Mouse (Mus musculus): ENCODE measurements around the gene Numbl. TPM values are rescaled to one million over a fixed set of nuclear protein-coding genes. Genes with fewer than 3 reads are reported as not detected.
A peak's percentile ranks its signal among the peaks of the same experiment; 100 is the strongest.

Numbl gene
- polyA plus RNA-seq, 1 experiment from 2014 or later: 1.7 TPM

- no peak overlapping the region for H3K9ac ChIP-seq
- no peaks in the 10 kb centered on the region for H3K9me3 ChIP-seq (replicated peaks)
- no peak overlapping the region for H3K27ac ChIP-seq
- DNase-seq (no peak), ATAC-seq (ENCODE audit: low read depth) (no peak)
- H3K27me3 ChIP-seq: peaks cover 8% of the 10 kb centered on the region; the same call in 1 of the 2 replicates
- peaks cover 70% of the 10 kb centered on the region for H3K4me1 ChIP-seq (replicated peaks)
- H3K36me3 ChIP-seq: 0 out of 2 replicates have a peak, but pooled peaks cover 4% of the 10 kb centered on the region
- H3K4me2 ChIP-seq: no peak overlapping the region
- no peak overlapping the region for H3K4me3 ChIP-seq (replicated peaks)
- WGBS (ENCODE audit: insufficient replicate concordance): 67% methylated on average over 3 of the region's 3 CpGs
These were observed 2.5 kb upstream of the Numbl start for GRCm38 (mm10) chr7:27255721-27256120.

- H3K4me1 ChIP-seq (replicated peaks): peaks cover 61% of the 10 kb centered on the region
- H3K4me2 ChIP-seq: peak overlapping the region; percentile 98
- no peaks in the 10 kb centered on the region for H3K9me3 ChIP-seq (replicated peaks)
- DNase-seq (no peak), ATAC-seq (ENCODE audit: low read depth) (no peak)
- peak overlapping the region; percentile 76 for H3K27ac ChIP-seq
- 0 out of 2 replicates have a peak, but pooled peaks cover 4% of the 10 kb centered on the region for H3K36me3 ChIP-seq
- WGBS (ENCODE audit: insufficient replicate concordance): 62% methylated on average over 27 of the region's 27 CpGs
- H3K9ac ChIP-seq: peak overlapping the region; percentile 67
- no peak overlapping the region for H3K4me3 ChIP-seq (replicated peaks)
- peaks cover 8% of the 10 kb centered on the region; the same call in 1 of the 2 replicates for H3K27me3 ChIP-seq
These were observed 984 bp upstream of the Numbl start for GRCm38 (mm10) chr7:27257046-27257851.

- Histone ChIP-seq H3K27ac (peak overlapping the region; percentile 76), H3K9me3 (replicated peaks) (no peaks in the 10 kb centered on the region), H3K9ac (peak overlapping the region; percentile 67), H3K36me3 (0 out of 2 replicates have a peak, but pooled peaks cover 4% of the 10 kb centered on the region), H3K27me3 (peaks cover 8% of the 10 kb centered on the region; the same call in 1 of the 2 replicates), H3K4me1 (replicated peaks) (peaks cover 58% of the 10 kb centered on the region), H3K4me2 (peak overlapping the region; percentile 98), H3K4me3 (replicated peaks) (peak overlapping the region; percentile 73)
- WGBS (ENCODE audit: insufficient replicate concordance): 15% methylated on average over 5 of the region's 6 CpGs
- DNase-seq (no peak), ATAC-seq (ENCODE audit: low read depth) (no peak)
These were observed 405 bp upstream of the Numbl start for GRCm38 (mm10) chr7:27257852-27258204.

- no peak for ATAC-seq (ENCODE audit: low read depth)
- no peak for DNase-seq
- Histone ChIP-seq H3K36me3 (0 out of 2 replicates have a peak, but pooled peaks cover 4% of the 10 kb centered on the region), H3K9ac (peak overlapping the region; percentile 82), H3K9me3 (replicated peaks) (no peaks in the 10 kb centered on the region), H3K4me1 (replicated peaks) (peaks cover 51% of the 10 kb centered on the region), H3K4me2 (peak overlapping the region; percentile 98), H3K27ac (no peak overlapping the region), H3K27me3 (peaks cover 8% of the 10 kb centered on the region; the same call in 1 of the 2 replicates), H3K4me3 (replicated peaks) (peak overlapping the region; percentile 73)
- WGBS (ENCODE audit: insufficient replicate concordance): 25% methylated on average over 9 of the region's 9 CpGs
These were observed 1.1 kb downstream of the Numbl start for GRCm38 (mm10) chr7:27259271-27259721.

- 52% methylated on average over 5 of the region's 5 CpGs for WGBS (ENCODE audit: insufficient replicate concordance)
- Histone ChIP-seq H3K4me3 (replicated peaks) (peak overlapping the region; percentile 73), H3K9ac (peak overlapping the region; percentile 82; the same call in 1 of the 2 replicates), H3K27me3 (peaks cover 8% of the 10 kb centered on the region; the same call in 1 of the 2 replicates), H3K4me1 (replicated peaks) (peaks cover 46% of the 10 kb centered on the region), H3K36me3 (0 out of 2 replicates have a peak, but pooled peaks cover 4% of the 10 kb centered on the region), H3K4me2 (peak overlapping the region; percentile 98), H3K27ac (no peak overlapping the region), H3K9me3 (replicated peaks) (no peaks in the 10 kb centered on the region)
- DNase-seq (no peak), ATAC-seq (ENCODE audit: low read depth) (no peak)
These were observed 1.5 kb downstream of the Numbl start for GRCm38 (mm10) chr7:27259771-27260170.

DNA sequence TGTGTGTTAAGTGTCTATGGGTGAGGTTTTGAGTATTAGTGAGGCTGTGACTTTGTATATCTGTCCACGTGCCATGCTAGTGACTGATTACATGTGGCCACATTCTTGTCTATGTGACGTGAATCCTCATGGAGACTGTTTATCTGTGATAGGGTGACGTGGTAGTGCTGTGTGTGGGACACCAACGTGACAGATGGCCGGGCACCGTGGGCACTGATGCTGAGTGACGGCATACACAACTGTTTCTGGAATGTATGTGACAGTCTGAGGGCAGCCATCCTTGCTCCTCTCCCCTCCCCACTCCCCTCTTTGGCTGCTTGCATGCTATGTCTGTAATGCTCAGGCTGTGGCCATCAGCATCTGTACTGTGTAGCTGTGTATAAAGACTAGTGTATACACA is 2.6 kb downstream of the Numbl start:
- Histone ChIP-seq H3K4me1 (replicated peaks) (peaks cover 35% of the 10 kb centered on the region), H3K9me3 (replicated peaks) (no peaks in the 10 kb centered on the region), H3K27me3 (peaks cover 8% of the 10 kb centered on the region; the same call in 1 of the 2 replicates), H3K9ac (no peak overlapping the region), H3K4me2 (no peak overlapping the region), H3K27ac (no peak overlapping the region), H3K36me3 (no peaks in the 10 kb centered on the region), H3K4me3 (replicated peaks) (no peak overlapping the region)
- ATAC-seq (ENCODE audit: low read depth): no peak
- no peak for DNase-seq
- WGBS (ENCODE audit: insufficient replicate concordance): 51% methylated on average over 7 of the region's 7 CpGs

DNA sequence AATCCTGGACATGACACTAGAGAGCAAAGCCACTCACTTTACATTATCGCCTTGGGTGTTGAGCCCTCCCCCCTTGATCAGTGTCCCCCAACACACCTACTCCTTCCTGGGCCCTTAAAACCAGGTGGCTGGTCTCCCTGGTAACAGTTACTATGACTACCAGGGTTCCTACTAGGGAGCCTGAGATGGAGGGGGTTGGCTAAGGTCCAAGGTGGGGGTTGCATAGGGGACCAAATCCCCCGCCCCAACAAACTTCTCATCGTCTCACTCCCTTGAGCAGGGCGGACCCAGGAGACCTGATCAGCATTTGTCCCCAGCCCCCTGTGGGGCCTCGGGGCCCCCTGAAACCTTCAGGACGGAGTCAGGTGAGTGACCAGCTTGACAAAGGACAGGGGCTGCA is 3.7 kb downstream of the Numbl start:
- DNase-seq (no peak), ATAC-seq (ENCODE audit: low read depth) (no peak)
- Histone ChIP-seq H3K4me1 (replicated peaks) (peaks cover 25% of the 10 kb centered on the region), H3K27me3 (peaks cover 8% of the 10 kb centered on the region; the same call in 1 of the 2 replicates), H3K9ac (no peak overlapping the region), H3K36me3 (no peaks in the 10 kb centered on the region), H3K27ac (no peak overlapping the region), H3K9me3 (replicated peaks) (no peaks in the 10 kb centered on the region), H3K4me2 (no peak overlapping the region), H3K4me3 (replicated peaks) (no peak overlapping the region)
- WGBS (ENCODE audit: insufficient replicate concordance): 64% methylated on average over 6 of the region's 6 CpGs

- Histone ChIP-seq H3K27me3 (peaks cover 1% of the 10 kb centered on the region; the same call in 1 of the 2 replicates), H3K4me2 (no peak overlapping the region), H3K27ac (no peak overlapping the region), H3K36me3 (peaks cover 15% of the 10 kb centered on the region), H3K9me3 (replicated peaks) (no peaks in the 10 kb centered on the region), H3K9ac (no peak overlapping the region), H3K4me1 (replicated peaks) (no peaks in the 10 kb centered on the region; the same call in 1 of the 2 replicates), H3K4me3 (replicated peaks) (no peak overlapping the region)
- DNase-seq (no peak), ATAC-seq (ENCODE audit: low read depth) (no peak)
- WGBS (ENCODE audit: insufficient replicate concordance): 80% methylated on average over 12 of the region's 12 CpGs
These were observed 6.5 kb downstream of the Numbl start for GRCm38 (mm10) chr7:27264761-27265160.

GRCm38 (mm10) chr7:27266515-27267128 is 8.4 kb downstream of the Numbl start:
- 68% methylated on average over 20 of the region's 20 CpGs for WGBS (ENCODE audit: insufficient replicate concordance)
- Histone ChIP-seq H3K36me3 (peaks cover 15% of the 10 kb centered on the region), H3K4me2 (no peak overlapping the region), H3K9ac (no peak overlapping the region), H3K4me3 (replicated peaks) (no peak overlapping the region), H3K4me1 (replicated peaks) (no peaks in the 10 kb centered on the region), H3K27me3 (no peaks in the 10 kb centered on the region), H3K9me3 (replicated peaks) (peaks cover 3% of the 10 kb centered on the region; the same call in 1 of the 2 replicates), H3K27ac (no peak overlapping the region)
- DNase-seq: no peak
- ATAC-seq (ENCODE audit: low read depth): no peak

- H3K9me3 ChIP-seq (replicated peaks): peaks cover 4% of the 10 kb centered on the region; the same call in 1 of the 2 replicates
- no peak overlapping the region for H3K4me2 ChIP-seq
- no peak overlapping the region for H3K27ac ChIP-seq
- 79% methylated on average over 8 of the region's 8 CpGs for WGBS (ENCODE audit: insufficient replicate concordance)
- H3K4me3 ChIP-seq (replicated peaks): no peak overlapping the region
- no peaks in the 10 kb centered on the region for H3K27me3 ChIP-seq
- H3K36me3 ChIP-seq: peaks cover 15% of the 10 kb centered on the region
- H3K9ac ChIP-seq: no peak overlapping the region
- peaks cover 12% of the 10 kb centered on the region for H3K4me1 ChIP-seq (replicated peaks)
- no peak for DNase-seq
- no peak for ATAC-seq (ENCODE audit: low read depth)
These were observed 13.2 kb downstream of the Numbl start for GRCm38 (mm10) chr7:27271423-27271822.

DNA sequence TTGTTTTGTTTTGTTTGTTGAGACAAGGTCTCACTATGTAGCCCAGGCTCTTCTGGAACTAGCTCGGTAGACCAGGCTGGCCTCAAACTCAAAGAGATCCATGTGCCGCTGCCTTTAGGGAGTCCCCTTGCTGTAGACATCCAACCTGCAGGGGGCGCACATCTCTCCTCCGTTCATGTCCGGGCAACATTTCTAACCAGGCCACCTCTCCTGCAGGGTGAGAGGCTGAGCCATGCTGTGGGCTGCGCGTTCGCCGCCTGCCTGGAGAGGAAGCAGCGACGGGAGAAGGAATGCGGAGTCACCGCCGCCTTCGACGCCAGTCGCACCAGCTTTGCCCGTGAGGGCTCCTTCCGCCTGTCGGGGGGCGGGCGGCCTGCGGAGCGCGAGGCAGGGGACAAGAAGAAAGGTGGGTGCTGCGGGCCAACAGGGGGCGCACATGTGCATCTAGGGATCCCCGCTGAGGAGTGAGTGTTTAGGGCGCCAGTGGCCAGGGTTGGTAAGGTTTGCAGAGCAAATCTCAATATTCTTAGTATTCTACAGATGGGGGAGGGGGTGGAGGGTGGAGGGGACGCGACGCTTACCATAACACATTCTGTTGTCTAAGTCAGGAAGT is 15.6 kb downstream of the Numbl start:
- peak overlapping the region; percentile 62 for H3K4me2 ChIP-seq
- H3K27ac ChIP-seq: no peak overlapping the region
- H3K36me3 ChIP-seq: peaks cover 15% of the 10 kb centered on the region
- peaks cover 16% of the 10 kb centered on the region for H3K4me1 ChIP-seq (replicated peaks)
- DNase-seq: peak; percentile 67
- no peaks in the 10 kb centered on the region for H3K27me3 ChIP-seq
- H3K9ac ChIP-seq: peak overlapping the region; percentile 59
- WGBS (ENCODE audit: insufficient replicate concordance): 33% methylated on average over 32 of the region's 32 CpGs
- peak overlapping the region; percentile 52 for H3K4me3 ChIP-seq (replicated peaks)
- ATAC-seq (ENCODE audit: low read depth): peak; percentile 75
- H3K9me3 ChIP-seq (replicated peaks): peaks cover 4% of the 10 kb centered on the region; the same call in 1 of the 2 replicates
